Mouse (Mus musculus): ENCODE data around the gene Limk2. TPM values are rescaled to one million over a fixed set of nuclear protein-coding genes. Genes with fewer than 3 reads are reported as not detected.
A peak's percentile ranks its signal among the peaks of the same experiment; 100 is the strongest.

Limk2 gene
- polyA plus RNA-seq, 1 experiment from 2014 or later, result 63.8 TPM

DNA sequence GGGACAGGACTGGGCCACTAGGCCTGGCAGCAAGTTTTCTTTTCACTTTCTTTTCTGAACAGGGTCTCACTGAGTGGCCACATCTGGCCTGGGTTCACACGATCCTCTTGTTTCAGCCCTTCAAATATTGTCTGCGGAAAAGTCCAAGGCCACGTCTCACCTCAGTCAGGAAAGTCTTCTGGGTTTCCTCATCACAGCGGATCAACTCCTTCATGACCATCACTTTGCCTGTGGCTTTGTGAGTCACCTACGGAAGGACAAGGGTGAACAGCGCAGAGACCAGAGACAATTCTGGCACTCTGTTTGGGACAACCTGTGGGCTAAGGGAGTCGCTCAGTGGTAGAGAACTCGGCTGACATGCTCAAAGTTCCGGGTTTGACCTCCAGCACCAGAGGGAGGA, 56.9 kb downstream of the Limk2 start:
- Histone ChIP-seq H3K27me3 (replicated peaks; ENCODE audit: control insufficient read depth, insufficient read depth, low read length) (no peaks in the 10 kb centered on the region), H3K27ac (replicated peaks; ENCODE audit: low read depth, low read length) (no peak overlapping the region), H3K4me3 (ENCODE audit: low read depth, low read length) (no peak overlapping the region), H3K9me3 (ENCODE audit: control insufficient read depth, low read length) (no peaks in the 10 kb centered on the region), H3K4me2 (ENCODE audit: low read depth, low read length) (no peak overlapping the region), H3K4me1 (ENCODE audit: control insufficient read depth, insufficient read depth, low read length) (peaks cover 12% of the 10 kb centered on the region), H3K36me3 (ENCODE audit: control insufficient read depth, insufficient read depth, low read length) (peaks cover 76% of the 10 kb centered on the region), H3K9ac (ENCODE audit: low read depth, low read length) (no peak overlapping the region)
- DNase-seq (ENCODE audit: low spot score) (no peak), ATAC-seq (ENCODE audit: low read depth) (no peak)
- WGBS, result 91% methylated on average over 9 of the region's 9 CpGs

DNA sequence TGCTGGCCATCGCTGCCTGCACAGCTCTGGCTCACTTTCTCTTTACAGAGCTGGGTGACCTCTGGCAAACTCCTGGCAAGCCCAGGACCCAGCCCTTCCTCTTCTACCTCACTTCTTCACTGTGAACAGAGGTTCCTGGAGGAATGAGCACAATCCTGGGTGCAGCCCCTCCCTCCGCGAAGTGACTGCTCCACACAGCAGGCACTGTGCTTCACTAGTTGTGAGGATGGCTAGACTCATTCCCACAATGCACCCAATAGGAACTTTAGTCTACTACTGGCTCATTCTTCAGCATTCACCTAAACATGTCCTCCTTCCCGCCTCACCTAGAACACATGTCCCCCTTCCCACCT, 59.7 kb downstream of the Limk2 start:
- no peak for DNase-seq (ENCODE audit: low spot score)
- H3K27me3 ChIP-seq (replicated peaks; ENCODE audit: control insufficient read depth, insufficient read depth, low read length), result no peaks in the 10 kb centered on the region
- H3K9me3 ChIP-seq (ENCODE audit: control insufficient read depth, low read length), result no peaks in the 10 kb centered on the region
- ATAC-seq (ENCODE audit: low read depth), result no peak
- H3K4me2 ChIP-seq (ENCODE audit: low read depth, low read length), result no peak overlapping the region
- peaks cover 12% of the 10 kb centered on the region for H3K4me1 ChIP-seq (ENCODE audit: control insufficient read depth, insufficient read depth, low read length)
- H3K27ac ChIP-seq (replicated peaks; ENCODE audit: low read depth, low read length), result peak overlapping the region; percentile 39; the same call in 1 of the 2 replicates
- no peak overlapping the region for H3K4me3 ChIP-seq (ENCODE audit: low read depth, low read length)
- H3K9ac ChIP-seq (ENCODE audit: low read depth, low read length), result no peak overlapping the region
- WGBS, result 87% methylated on average over 4 of the region's 4 CpGs
- H3K36me3 ChIP-seq (ENCODE audit: control insufficient read depth, insufficient read depth, low read length), result peaks cover 74% of the 10 kb centered on the region

GRCm38 (mm10) chr11:3348576-3349342, 60.2 kb downstream of the Limk2 start:
- 24% methylated on average over 6 of the region's 6 CpGs for WGBS
- H3K4me1 ChIP-seq (ENCODE audit: control insufficient read depth, insufficient read depth, low read length), result peaks cover 12% of the 10 kb centered on the region
- no peaks in the 10 kb centered on the region for H3K9me3 ChIP-seq (ENCODE audit: control insufficient read depth, low read length)
- H3K4me3 ChIP-seq (ENCODE audit: low read depth, low read length), result no peak overlapping the region
- no peak overlapping the region for H3K9ac ChIP-seq (ENCODE audit: low read depth, low read length)
- H3K4me2 ChIP-seq (ENCODE audit: low read depth, low read length), result no peak overlapping the region
- H3K36me3 ChIP-seq (ENCODE audit: control insufficient read depth, insufficient read depth, low read length), result peaks cover 71% of the 10 kb centered on the region
- peak overlapping the region; percentile 39; the same call in 1 of the 2 replicates for H3K27ac ChIP-seq (replicated peaks; ENCODE audit: low read depth, low read length)
- H3K27me3 ChIP-seq (replicated peaks; ENCODE audit: control insufficient read depth, insufficient read depth, low read length), result no peaks in the 10 kb centered on the region
- ATAC-seq (ENCODE audit: low read depth), result 0 out of 2 replicates have a peak, but pooled peaks have one; percentile 21
- peak; percentile 66 for DNase-seq (ENCODE audit: low spot score)

- no peaks in the 10 kb centered on the region for H3K27me3 ChIP-seq (replicated peaks; ENCODE audit: control insufficient read depth, insufficient read depth, low read length)
- no peak overlapping the region for H3K9ac ChIP-seq (ENCODE audit: low read depth, low read length)
- no peak for ATAC-seq (ENCODE audit: low read depth)
- H3K36me3 ChIP-seq (ENCODE audit: control insufficient read depth, insufficient read depth, low read length), result peaks cover 68% of the 10 kb centered on the region
- H3K4me3 ChIP-seq (ENCODE audit: low read depth, low read length), result no peak overlapping the region
- DNase-seq (ENCODE audit: low spot score), result no peak
- H3K4me2 ChIP-seq (ENCODE audit: low read depth, low read length), result no peak overlapping the region
- H3K4me1 ChIP-seq (ENCODE audit: control insufficient read depth, insufficient read depth, low read length), result peaks cover 12% of the 10 kb centered on the region
- H3K9me3 ChIP-seq (ENCODE audit: control insufficient read depth, low read length), result no peaks in the 10 kb centered on the region
- no peak overlapping the region for H3K27ac ChIP-seq (replicated peaks; ENCODE audit: low read depth, low read length)
Observed at GRCm38 (mm10) chr11:3347835-3348195, 61.2 kb downstream of the Limk2 start.

DNA sequence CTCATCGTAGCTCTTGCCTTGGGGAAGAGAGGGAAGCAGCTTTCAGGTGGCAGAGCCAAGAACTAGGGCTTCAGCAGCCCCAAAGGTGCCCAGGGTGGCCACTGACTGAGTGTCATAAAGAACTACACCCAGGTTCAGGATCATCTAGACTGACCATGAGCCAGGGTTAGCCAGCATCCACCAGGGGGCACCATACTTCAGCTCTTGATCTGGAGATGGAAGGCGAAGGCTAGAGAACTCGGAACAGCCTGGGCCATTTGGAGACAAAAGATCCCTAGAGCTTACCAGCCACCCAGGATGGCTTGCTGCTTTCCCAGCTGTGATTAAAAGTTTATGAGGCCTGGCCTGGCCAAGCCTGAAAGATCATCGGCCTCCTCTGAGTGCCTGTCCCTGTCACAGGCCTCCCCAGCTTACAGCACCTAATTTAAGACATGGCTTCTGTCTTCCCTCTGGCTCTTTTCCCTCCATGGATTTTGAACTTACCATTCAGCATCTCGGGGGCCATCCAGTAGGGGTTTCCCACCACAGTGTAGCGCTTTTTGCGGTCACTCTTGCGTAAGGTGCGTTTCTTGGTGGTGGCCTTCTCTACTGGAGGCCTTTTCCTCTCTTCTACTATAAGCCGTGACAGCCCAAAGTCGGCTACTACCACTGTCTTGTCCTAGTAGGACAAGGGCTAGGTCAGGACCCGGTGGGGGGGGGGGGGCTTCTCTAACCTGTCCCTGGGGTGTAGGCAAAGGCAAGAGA, 61.7 kb downstream of the Limk2 start:
- H3K36me3 ChIP-seq (ENCODE audit: control insufficient read depth, insufficient read depth, low read length), result peaks cover 68% of the 10 kb centered on the region

DNA sequence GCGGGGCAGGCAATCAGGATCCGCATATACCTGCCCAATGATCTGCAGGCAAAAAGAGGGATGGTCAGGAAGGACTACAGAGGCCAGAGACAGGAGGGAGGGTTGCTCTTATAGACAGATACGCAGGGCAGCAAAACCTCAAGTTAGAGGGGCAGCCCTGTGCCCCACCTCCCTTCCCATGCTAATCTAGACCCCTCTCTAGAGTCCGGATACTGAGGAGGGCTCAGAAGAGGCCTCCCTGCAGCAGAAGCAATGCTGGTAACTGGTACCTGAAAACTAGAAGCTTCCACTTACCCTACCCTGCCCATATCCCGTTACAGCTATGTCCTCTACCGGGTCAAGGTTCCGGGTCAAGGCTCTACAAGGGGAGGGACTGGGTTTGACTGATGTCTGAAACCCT, 62.6 kb downstream of the Limk2 start:
- peaks cover 12% of the 10 kb centered on the region for H3K4me1 ChIP-seq (ENCODE audit: control insufficient read depth, insufficient read depth, low read length)
- H3K27ac ChIP-seq (replicated peaks; ENCODE audit: low read depth, low read length), result no peak overlapping the region
- H3K36me3 ChIP-seq (ENCODE audit: control insufficient read depth, insufficient read depth, low read length), result peaks cover 67% of the 10 kb centered on the region
- ATAC-seq (ENCODE audit: low read depth), result no peak
- no peak overlapping the region for H3K4me2 ChIP-seq (ENCODE audit: low read depth, low read length)
- no peak overlapping the region for H3K4me3 ChIP-seq (ENCODE audit: low read depth, low read length)
- 94% methylated on average over 7 of the region's 7 CpGs for WGBS
- no peak overlapping the region for H3K9ac ChIP-seq (ENCODE audit: low read depth, low read length)
- DNase-seq (ENCODE audit: low spot score), result no peak
- H3K27me3 ChIP-seq (replicated peaks; ENCODE audit: control insufficient read depth, insufficient read depth, low read length), result no peaks in the 10 kb centered on the region
- H3K9me3 ChIP-seq (ENCODE audit: control insufficient read depth, low read length), result no peaks in the 10 kb centered on the region

More for the DNA sequence above, 61.7 kb downstream of the Limk2 start:
- H3K27ac ChIP-seq (replicated peaks; ENCODE audit: low read depth, low read length), result no peak overlapping the region
- no peak overlapping the region for H3K4me2 ChIP-seq (ENCODE audit: low read depth, low read length)
- no peak overlapping the region for H3K4me3 ChIP-seq (ENCODE audit: low read depth, low read length)
- H3K9me3 ChIP-seq (ENCODE audit: control insufficient read depth, low read length), result no peaks in the 10 kb centered on the region
- DNase-seq (ENCODE audit: low spot score) (peak; percentile 91), ATAC-seq (ENCODE audit: low read depth) (peak; percentile 72)
- peaks cover 12% of the 10 kb centered on the region for H3K4me1 ChIP-seq (ENCODE audit: control insufficient read depth, insufficient read depth, low read length)
- H3K27me3 ChIP-seq (replicated peaks; ENCODE audit: control insufficient read depth, insufficient read depth, low read length), result no peaks in the 10 kb centered on the region
- H3K9ac ChIP-seq (ENCODE audit: low read depth, low read length), result no peak overlapping the region
- 60% methylated on average over 12 of the region's 12 CpGs for WGBS

DNA sequence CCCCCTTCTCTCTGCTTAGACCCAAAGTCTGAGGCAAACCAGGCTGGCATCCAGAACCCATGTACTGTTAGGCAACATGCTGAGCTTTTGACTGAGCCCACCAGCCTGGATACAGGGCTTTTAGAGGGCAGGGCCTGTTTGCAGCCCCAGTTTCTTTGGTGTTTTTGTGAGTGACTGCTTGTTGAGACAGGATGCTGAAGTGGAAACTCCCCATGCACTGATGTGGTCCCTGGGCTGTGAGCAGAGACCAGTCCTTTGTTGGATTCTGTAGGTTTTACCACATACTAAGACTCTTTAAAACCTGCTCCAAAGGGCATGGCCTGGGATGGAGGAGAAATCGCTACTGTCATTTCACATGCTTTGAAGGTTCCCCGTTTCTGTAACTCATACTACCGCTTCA, 64.1 kb downstream of the Limk2 start:
- 88% methylated on average over 3 of the region's 3 CpGs for WGBS
- Histone ChIP-seq H3K9me3 (ENCODE audit: control insufficient read depth, low read length) (no peaks in the 10 kb centered on the region), H3K4me3 (ENCODE audit: low read depth, low read length) (no peak overlapping the region), H3K9ac (ENCODE audit: low read depth, low read length) (no peak overlapping the region), H3K27me3 (replicated peaks; ENCODE audit: control insufficient read depth, insufficient read depth, low read length) (no peaks in the 10 kb centered on the region), H3K36me3 (ENCODE audit: control insufficient read depth, insufficient read depth, low read length) (peaks cover 59% of the 10 kb centered on the region), H3K4me2 (ENCODE audit: low read depth, low read length) (no peak overlapping the region), H3K4me1 (ENCODE audit: control insufficient read depth, insufficient read depth, low read length) (peaks cover 12% of the 10 kb centered on the region), H3K27ac (replicated peaks; ENCODE audit: low read depth, low read length) (no peak overlapping the region)
- no peak for ATAC-seq (ENCODE audit: low read depth)
- DNase-seq (ENCODE audit: low spot score), result no peak

- no peak overlapping the region for H3K4me2 ChIP-seq (ENCODE audit: low read depth, low read length)
- WGBS, result 73% methylated on average over 5 of the region's 5 CpGs
Observed at GRCm38 (mm10) chr11:3341476-3341875, 67.5 kb downstream of the Limk2 start.

More at GRCm38 (mm10) chr11:3341476-3341875, 67.5 kb downstream of the Limk2 start:
- Histone ChIP-seq H3K9me3 (ENCODE audit: control insufficient read depth, low read length) (no peaks in the 10 kb centered on the region), H3K4me3 (ENCODE audit: low read depth, low read length) (no peak overlapping the region), H3K4me1 (ENCODE audit: control insufficient read depth, insufficient read depth, low read length) (peaks cover 15% of the 10 kb centered on the region; the same call in 1 of the 2 replicates), H3K9ac (ENCODE audit: low read depth, low read length) (no peak overlapping the region), H3K27ac (replicated peaks; ENCODE audit: low read depth, low read length) (no peak overlapping the region), H3K27me3 (replicated peaks; ENCODE audit: control insufficient read depth, insufficient read depth, low read length) (no peaks in the 10 kb centered on the region), H3K36me3 (ENCODE audit: control insufficient read depth, insufficient read depth, low read length) (peaks cover 46% of the 10 kb centered on the region)
- ATAC-seq (ENCODE audit: low read depth) (no peak), DNase-seq (ENCODE audit: low spot score) (no peak)
